Mouse (Mus musculus): ENCODE measurements at regions not wholly inside any gene's neighbourhood (a gene's known extent, or its start where the extent isn't known, plus 50 kb on each side); places are given as distances from the start of the nearest gene placed in this dataset.
"Not testable (repeated sequence)": the region's sequence is repeated elsewhere in the genome, so short reads cannot be mapped to it uniquely, and the experiment has no call there.

DNA sequence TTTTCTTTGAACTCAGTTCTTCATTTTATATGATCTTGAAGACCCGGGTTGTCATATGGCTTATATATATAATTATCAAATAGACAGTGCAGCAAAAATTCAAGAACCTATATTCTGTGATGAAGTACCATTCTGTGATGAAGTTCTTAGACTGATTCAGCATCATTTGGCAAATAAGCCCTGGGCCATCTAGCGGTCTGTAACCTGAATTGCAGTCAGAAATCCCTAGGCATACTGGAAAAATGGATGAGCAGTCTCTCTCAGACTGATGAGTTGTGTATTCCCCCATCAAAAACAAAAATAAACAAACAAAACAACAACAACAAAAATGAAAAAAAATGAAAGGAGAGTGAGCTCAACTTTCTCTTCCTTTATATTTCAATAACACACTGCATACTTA lies 232.3 kb downstream of the Ppp1r3a start:
- TF ChIP-seq CTCF (conservative IDR thresholded peaks at IDR 0.05): peak; percentile 86
- Histone ChIP-seq H3K27ac (no peak overlapping the region), H3K4me3 (no peak overlapping the region)
- DNase-seq (ENCODE audit: low spot score in 2 of 2): peak in 1 of 2 experiments; percentile 30

DNA sequence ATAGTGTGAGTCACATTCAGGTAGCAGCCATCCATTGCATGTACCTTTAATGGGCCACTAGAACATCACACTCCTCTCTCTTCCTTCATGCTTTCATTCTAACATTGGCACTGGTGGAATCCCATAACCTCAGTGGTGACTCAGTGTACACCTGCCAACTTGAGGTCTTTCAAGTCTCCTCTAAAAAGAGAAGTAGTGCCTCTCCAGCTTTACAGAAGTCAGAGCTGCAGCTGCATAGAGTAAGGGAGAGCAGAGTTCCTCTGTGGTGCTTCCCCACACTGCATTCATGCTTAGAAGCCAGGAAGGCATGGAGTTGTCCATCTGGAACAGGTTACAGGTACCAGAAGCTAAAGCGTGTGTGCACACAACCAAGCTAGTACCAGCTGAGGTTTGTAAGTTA lies 233.8 kb downstream of the Ppp1r3a start:
- no peak for DNase-seq (ENCODE audit: low spot score in 2 of 2)
- H3K27ac ChIP-seq: no peak overlapping the region
- no peak overlapping the region for H3K4me3 ChIP-seq
- no peak for TF ChIP-seq CTCF (conservative IDR thresholded peaks at IDR 0.05)

DNA sequence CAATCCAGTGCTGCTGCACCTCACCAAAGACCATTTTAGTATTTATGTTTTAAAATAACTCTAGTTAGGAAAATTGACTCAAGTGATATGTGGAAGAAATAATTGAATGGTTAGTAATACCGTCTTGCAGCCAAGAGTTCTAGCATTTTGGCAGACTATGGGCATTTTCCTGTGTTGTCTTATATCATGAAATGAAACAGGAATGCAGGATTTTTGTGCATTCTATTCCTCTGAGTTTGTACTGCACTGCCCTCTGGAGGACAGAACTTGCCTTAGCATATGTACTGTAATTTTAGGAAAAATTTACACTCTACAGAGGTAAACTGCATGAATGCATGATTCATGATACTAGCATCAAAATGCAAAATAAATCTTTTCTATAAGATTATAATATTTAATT lies 250.9 kb downstream of the Ppp1r3a start:
- no peak overlapping the region for H3K4me3 ChIP-seq
- TF ChIP-seq CTCF (conservative IDR thresholded peaks at IDR 0.05): peak; percentile 92
- DNase-seq (ENCODE audit: low spot score in 2 of 2): peak; percentile 60 to 64
- no peak overlapping the region for H3K27ac ChIP-seq

DNA sequence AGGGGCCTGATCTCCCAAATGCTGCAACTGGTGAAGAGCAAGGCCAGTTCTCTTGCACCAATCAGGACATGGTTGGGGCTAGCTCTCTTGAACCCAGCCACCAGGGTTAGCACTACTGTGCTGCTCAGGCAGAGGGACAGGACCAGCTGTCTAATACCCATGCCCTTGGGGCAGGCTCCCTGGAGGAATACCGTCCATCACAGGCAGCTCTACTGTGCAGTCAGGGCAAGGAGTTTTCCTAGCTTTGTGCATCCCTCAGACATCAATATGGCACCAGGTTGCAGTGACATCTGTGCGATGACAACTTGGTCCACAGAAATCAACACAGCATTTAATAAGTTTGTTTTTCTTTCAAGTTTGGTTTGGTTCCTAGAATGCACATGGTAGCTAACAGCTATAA lies 254.4 kb downstream of the Ppp1r3a start:
- Histone ChIP-seq H3K27ac (no peak overlapping the region), H3K4me3 (no peak overlapping the region)
- TF ChIP-seq CTCF (conservative IDR thresholded peaks at IDR 0.05): no peak
- DNase-seq (ENCODE audit: low spot score in 2 of 2): no peak

DNA sequence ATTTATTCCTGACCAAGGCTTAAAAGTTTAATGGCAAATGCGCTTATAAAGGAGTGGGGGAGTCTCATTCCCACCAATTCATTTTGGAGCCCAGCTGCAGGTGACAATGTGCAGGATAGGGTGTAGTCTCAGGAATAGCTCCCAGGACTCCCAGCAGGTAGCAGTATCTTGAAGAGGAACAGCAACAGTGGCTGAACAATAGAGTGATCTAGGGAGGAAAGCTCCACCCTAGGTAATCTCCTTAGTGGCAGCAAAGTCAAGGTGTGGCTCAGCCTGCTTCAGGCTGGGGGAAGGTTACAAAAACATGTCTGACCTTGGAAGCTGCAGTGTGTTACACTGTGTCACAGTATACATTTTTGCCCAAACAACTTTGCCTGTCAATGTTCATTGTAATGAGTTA lies 255.2 kb downstream of the Ppp1r3a start:
- H3K4me3 ChIP-seq; DNase-seq (ENCODE audit: low spot score in 2 of 2); H3K27ac ChIP-seq: not testable (repeated sequence)

DNA sequence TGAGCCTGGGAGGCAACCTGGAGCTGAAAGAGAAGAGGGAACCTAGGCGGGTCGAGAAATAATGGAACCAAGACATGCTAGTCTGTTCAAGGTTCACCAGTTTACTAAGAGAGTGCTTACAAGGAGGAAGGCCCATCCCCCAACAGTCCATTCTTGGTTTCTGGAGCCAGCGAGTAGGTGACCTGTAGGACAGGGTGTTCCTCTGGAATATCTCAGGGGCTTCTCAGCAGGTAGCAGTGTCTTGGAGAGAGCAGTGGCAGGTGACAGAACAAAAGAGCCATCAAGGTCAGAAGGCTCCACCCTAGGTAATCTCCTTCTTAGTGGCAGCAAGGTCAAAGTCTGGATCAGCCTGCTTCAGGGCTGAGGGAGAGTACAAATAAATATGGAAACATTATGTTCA lies 268.4 kb downstream of the Ppp1r3a start:
- not testable (repeated sequence) for DNase-seq (ENCODE audit: low spot score in 2 of 2); H3K4me3 ChIP-seq

DNA sequence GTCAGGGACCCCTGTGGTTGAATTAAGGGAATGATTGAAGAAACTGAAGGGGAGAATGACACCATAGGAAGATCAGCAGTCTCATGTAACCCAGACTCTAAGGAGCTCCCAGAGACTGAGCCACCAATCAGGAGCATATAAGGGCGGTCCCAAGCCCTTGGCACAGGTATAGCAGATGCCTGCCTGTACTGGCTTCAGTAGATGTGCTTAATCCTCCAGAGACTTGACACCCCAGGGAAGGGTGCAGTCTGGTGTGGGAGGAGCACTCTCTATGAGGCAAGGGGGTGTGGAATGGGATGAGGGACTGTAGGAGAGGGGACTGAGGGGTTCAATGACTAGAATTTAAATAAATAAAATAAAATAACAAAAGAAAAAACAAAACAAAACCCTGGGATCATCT lies 298.7 kb downstream of the Ppp1r3a start:
- no peak for DNase-seq (ENCODE audit: low spot score in 2 of 2)
- H3K27ac ChIP-seq: no peak overlapping the region
- no peak overlapping the region for H3K4me3 ChIP-seq
- TF ChIP-seq CTCF (conservative IDR thresholded peaks at IDR 0.05): no peak

More for the DNA sequence above, 268.4 kb downstream of the Ppp1r3a start:
- not testable (repeated sequence) for H3K27ac ChIP-seq

DNA sequence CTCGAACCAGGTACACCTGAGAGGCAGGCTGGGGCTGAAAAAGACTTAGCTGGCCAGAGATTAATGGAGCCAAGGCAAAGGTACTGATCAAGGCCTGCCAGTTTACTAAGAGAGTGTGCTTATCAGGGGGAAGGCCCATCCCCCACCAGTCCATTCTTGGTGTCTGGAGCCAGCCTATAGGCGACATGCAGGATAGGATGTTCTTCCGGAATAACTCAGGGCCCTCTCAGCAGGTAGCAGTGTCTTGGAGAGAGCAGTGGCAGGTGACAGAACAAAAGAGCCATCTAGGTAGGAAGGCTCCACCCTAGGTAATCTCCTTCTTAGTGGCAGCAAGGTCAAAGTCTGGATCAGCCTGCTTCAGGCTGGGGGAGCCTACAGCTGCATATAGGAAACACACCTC lies 301.8 kb downstream of the Ppp1r3a start:
- DNase-seq (ENCODE audit: low spot score in 2 of 2); H3K4me3 ChIP-seq; H3K27ac ChIP-seq: not testable (repeated sequence)

DNA sequence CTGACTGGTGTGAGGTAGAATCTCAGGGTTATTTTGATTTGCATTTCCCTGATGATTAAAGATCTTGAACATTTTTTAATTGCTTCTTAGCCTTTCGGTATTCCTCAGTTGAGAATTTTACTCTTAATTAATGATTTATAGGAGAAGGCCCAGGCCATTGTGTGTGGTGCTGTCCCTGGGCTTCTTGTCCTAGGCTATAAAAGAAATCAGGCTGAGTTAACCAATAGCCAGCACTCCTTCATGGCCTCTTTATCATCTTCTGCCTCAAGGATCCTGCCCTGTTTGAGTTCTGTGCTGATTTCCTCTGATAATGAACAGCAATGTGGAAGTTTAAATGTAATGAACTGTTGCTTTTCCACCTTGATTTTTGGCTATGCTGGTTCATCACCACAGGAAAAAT lies 323.3 kb downstream of the Ppp1r3a start:
- no peak overlapping the region for H3K27ac ChIP-seq
- no peak for TF ChIP-seq CTCF (conservative IDR thresholded peaks at IDR 0.05)
- no peak overlapping the region for H3K4me3 ChIP-seq
- DNase-seq (ENCODE audit: low spot score in 2 of 2): no peak

DNA sequence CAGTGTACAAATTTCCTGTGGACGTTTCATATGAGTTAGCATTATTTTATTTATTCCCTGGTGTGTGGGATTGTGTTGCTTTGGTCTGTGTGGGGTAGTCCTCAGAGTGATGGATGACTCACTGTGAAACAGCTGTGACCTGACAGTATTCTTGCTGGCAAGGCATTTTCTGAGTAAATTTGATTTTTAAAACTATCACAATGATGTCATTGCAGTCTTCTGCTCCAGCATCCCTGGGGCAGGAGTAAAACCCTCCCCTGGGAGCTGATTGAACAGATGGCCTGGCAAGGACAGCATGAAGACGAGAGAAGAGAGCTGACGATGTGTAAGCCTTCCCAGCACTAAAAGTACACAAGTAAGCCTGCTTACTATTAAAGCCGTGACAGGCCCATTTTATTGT lies 345.3 kb downstream of the Ppp1r3a start:
- TF ChIP-seq CTCF (conservative IDR thresholded peaks at IDR 0.05): no peak
- peak; percentile 20 to 78 for DNase-seq (ENCODE audit: low spot score in 2 of 2)
- Histone ChIP-seq H3K27ac (no peak overlapping the region), H3K4me3 (no peak overlapping the region)

DNA sequence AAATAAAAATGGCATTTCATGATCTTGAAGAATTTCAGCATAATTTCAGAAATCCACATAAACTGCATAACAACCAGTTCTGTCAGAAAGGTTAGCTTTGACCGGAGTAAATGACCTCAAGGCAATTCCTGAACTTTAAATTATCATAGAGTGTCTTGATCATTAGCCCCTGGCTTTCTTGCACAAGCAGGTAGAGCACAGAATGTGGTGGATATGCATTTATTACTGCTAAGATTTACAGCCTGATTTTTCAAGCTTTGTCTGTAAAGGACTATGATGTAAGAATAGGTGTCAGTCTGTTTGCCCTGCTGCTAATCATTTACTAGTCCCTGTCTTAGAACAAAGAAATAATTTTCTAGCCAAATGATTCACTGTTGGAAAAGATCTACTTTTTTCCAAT lies 347.3 kb downstream of the Ppp1r3a start:
- Histone ChIP-seq H3K4me3 (no peak overlapping the region), H3K27ac (no peak overlapping the region)
- no peak for TF ChIP-seq CTCF (conservative IDR thresholded peaks at IDR 0.05)
- DNase-seq (ENCODE audit: low spot score in 2 of 2): no peak

DNA sequence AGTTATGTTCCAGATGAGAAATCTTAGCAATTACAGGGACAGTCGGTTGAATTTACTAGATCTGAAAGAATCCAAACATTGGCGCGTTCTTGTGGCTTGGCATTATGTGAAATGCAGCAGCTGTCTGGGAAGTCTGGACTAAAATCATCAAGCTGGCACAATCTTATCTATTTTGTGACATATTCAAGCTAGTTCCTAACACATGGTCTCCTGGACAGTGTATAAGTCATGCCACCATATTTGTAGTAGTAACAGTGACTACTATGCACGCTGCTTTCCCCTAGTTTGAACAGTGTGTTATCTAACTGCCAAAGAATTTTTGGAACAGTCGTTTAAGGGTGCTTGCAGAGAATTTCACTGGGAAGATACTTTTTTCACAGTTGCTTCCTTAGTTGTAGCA lies 396.8 kb downstream of the Ppp1r3a start:
- peak; percentile 21 to 49 for DNase-seq (ENCODE audit: low spot score in 2 of 2)
- Histone ChIP-seq H3K27ac (no peak overlapping the region), H3K4me3 (no peak overlapping the region)
- TF ChIP-seq CTCF (conservative IDR thresholded peaks at IDR 0.05): no peak

Measured in layer of hippocampus, adult 2 months (tissue).